Mouse (Mus musculus) adrenal gland, postnatal 36 days (tissue): ENCODE measurements at regions not wholly inside any gene's neighbourhood (a gene's known extent, or its start where the extent isn't known, plus 50 kb on each side); places are given as distances from the start of the nearest gene placed in this dataset.
"Not testable (repeated sequence)": the region's sequence is repeated elsewhere in the genome, so short reads cannot be mapped to it uniquely, and the experiment has no call there.

Source experiments
- DNase-seq, 2 experiments: peaks; one replicate each; pipeline ENCODE4 v3.0.0; 2021; ENCODE audit warnings: mixed read lengths in 1 of 2

DNA sequence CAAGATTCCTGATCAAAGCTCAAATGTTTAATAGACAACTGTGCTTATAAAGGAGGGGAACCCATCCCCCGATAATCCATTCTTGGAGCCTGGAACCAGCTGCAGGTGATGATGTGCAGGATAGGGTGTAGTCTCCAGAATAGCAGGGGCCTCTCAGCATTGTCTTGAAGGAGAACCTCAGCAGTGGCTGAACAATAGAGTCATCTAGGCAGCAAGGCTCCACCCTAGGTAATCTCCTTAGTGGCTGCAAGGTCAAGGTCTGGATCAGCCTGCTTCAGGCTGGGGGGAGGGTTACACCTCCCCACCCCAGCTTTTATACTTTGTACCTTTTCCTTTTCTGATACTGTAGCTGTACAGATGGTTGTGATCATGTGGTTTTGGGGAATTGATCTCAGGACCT lies 116.8 kb upstream of the Mettl4 start:
- no peak for DNase-seq

DNA sequence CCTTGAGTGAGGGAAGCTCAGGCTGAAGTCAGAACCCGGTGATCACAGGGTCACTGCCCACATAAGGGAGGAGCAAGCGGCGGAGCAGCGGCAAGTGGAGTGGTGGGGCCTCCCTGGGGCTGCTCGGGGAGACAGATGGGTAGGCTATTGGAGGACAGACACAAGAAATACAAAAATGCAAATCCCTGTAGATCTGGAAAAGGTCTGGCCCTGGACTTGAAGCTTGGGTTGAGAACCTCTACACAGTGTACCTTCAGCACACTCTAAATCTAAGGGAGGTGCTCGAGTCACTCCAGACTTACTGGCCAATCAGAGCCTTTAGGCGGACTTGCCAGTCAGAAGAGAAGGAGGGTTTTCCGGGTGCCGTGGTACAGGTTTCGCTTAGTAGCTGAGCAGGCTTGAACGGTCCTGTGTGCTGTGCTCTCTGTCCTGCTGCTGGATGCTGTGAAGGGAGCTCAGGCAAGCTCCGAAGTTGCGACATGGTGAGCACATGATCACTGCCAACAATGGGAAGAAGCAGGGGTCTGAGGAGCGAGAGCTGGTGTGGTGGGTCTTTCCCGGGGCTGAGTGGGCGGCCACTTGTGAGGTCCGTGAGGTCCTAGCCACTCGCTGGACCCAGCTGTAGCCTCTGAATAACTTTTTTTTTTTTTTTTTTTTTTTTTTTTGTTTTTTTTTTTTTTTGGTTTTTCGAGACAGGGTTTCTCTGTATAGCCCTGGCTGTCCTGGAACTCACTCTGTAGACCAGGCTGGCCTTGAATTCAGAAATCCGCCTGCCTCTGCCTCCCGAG lies 114.9 kb upstream of the Mettl4 start:
- peak; percentile 78 to 81 for DNase-seq

- DNase-seq, result not testable (repeated sequence)
Observed at GRCm38 (mm10) chr17:94854698-94855097, 104.9 kb upstream of the Mettl4 start.

GRCm38 (mm10) chr17:94834446-94835117 lies 84.8 kb upstream of the Mettl4 start:
- peak; percentile 83 to 88 for DNase-seq

- not testable (repeated sequence) for DNase-seq
Observed at GRCm38 (mm10) chr17:94834067-94834445, 84.2 kb upstream of the Mettl4 start.

GRCm38 (mm10) chr17:94826415-94826814 lies 76.6 kb upstream of the Mettl4 start:
- DNase-seq, result not testable (repeated sequence)

- DNase-seq, result no peak
Observed at GRCm38 (mm10) chr17:94808758-94809157, 58.9 kb upstream of the Mettl4 start.
